Mouse (Mus musculus): ENCODE data around the gene Pxylp1. TPM values are rescaled to one million over a fixed set of nuclear protein-coding genes. Genes with fewer than 3 reads are reported as not detected.

Pxylp1 gene
- polyA plus RNA-seq, 1 experiment from 2014 or later, result 39.0 TPM

GRCm38 (mm10) chr9:96782062-96782461 lies 110.4 kb downstream of the Pxylp1 start:
- H3K4me3 ChIP-seq, result no peak overlapping the region
- H3K36me3 ChIP-seq, result no peaks in the 10 kb centered on the region
- H3K9me3 ChIP-seq, result no peaks in the 10 kb centered on the region
- ATAC-seq (ENCODE audit: low FRiP score, low read depth), result no peak
- no peak overlapping the region for H3K27ac ChIP-seq (replicated peaks)
- H3K4me2 ChIP-seq, result no peak overlapping the region
- no peak overlapping the region for H3K9ac ChIP-seq
- no peaks in the 10 kb centered on the region for H3K4me1 ChIP-seq (replicated peaks)
- H3K27me3 ChIP-seq, result no peaks in the 10 kb centered on the region
- 87% methylated on average over 8 of the region's 8 CpGs for WGBS

Other genes with a start within 250 kb of the Pxylp1 start
- gene Zbtb38, start 139.8 kb downstream of the Pxylp1 start, polyA plus RNA-seq (2015; fragmentation: Nextera tagmentation; extraction: Ambion mirVana), result 41.5 and 46.1 TPM in 2 replicates
- gene Spsb4, start 126.2 kb upstream of the Pxylp1 start, polyA plus RNA-seq (2015; fragmentation: Nextera tagmentation; extraction: Ambion mirVana), result 43.3 and 46.3 TPM in 2 replicates
- gene Slc25a36, start 218.5 kb upstream of the Pxylp1 start, polyA plus RNA-seq (2015; fragmentation: Nextera tagmentation; extraction: Ambion mirVana), result 69.7 and 71.9 TPM in 2 replicates